Mouse (Mus musculus): ENCODE data around the gene Snd1. TPM values are rescaled to one million over a fixed set of nuclear protein-coding genes. Genes with fewer than 3 reads are reported as not detected.

Snd1 gene
- total RNA-seq, 2 experiments from 2014 or later = 76.7 to 77.9 TPM

- DNase-seq (ENCODE audit: extremely low spot score in 1 of 2, low spot score in 2 of 2) = no peak
- Histone ChIP-seq H3K27ac (no peak overlapping the region), H3K4me3 (no peak overlapping the region)
- intact Hi-C loops (cut with DNase I) = no loop called here
- no peak for TF ChIP-seq CTCF (IDR thresholded peaks at IDR 0.05)
Measured at GRCm38 (mm10) chr6:28586806-28587205, 111.9 kb downstream of the Snd1 start.

DNA sequence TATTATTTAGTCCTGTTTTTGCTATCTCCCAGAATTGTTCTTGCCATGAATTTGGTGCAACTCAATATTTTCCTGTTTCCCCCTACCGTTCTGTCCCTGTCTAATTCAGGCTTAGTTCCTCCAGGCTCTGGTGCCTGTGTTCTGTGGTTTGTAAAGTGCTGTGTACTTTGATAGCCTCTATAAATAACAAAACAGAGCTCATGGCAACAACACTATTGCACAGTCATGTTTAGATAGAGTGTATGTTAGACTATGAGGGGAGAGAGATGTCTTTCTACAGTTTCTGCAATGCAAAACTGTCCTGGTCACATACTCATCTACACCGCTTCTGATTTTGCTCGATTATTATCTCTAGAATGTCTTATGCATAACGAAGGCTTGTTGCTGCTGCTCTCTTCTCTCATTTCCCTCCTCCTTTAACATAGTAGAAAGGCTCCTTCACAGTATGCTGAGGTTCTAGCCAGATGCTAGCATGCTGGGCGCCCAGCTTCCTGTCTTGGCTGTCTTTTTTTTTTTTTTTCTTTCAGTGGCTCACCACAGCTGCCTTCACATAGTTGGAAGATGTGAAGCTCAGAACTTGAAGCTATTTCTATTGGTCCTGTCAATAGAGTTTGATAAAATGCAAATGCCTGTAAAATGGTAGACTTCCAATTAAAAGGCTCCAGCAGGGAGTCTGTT, 113.7 kb downstream of the Snd1 start:
- Histone ChIP-seq H3K27ac (no peak overlapping the region), H3K4me3 (no peak overlapping the region)
- no peak for DNase-seq (ENCODE audit: extremely low spot score in 1 of 2, low spot score in 2 of 2)
- TF ChIP-seq CTCF (IDR thresholded peaks at IDR 0.05) = no peak
- intact Hi-C loops (cut with DNase I) = no loop called here

- Histone ChIP-seq H3K27ac (peak overlapping the region; percentile 16; the same call in 1 of the 2 replicates), H3K4me3 (no peak overlapping the region)
- TF ChIP-seq CTCF (IDR thresholded peaks at IDR 0.05) = no peak
- intact Hi-C loops (cut with DNase I) = no loop called here
- DNase-seq (ENCODE audit: extremely low spot score in 1 of 2, low spot score in 2 of 2) = no peak
Measured at GRCm38 (mm10) chr6:28592323-28592893, 117.5 kb downstream of the Snd1 start.

- H3K27ac ChIP-seq = no peak overlapping the region
- intact Hi-C loops (cut with DNase I) = no loop called here
- TF ChIP-seq CTCF (IDR thresholded peaks at IDR 0.05) = no peak
- H3K4me3 ChIP-seq = no peak overlapping the region
- no peak for DNase-seq (ENCODE audit: extremely low spot score in 1 of 2, low spot score in 2 of 2)
Measured at GRCm38 (mm10) chr6:28593708-28594107, 118.8 kb downstream of the Snd1 start.

GRCm38 (mm10) chr6:28594759-28595158, 119.8 kb downstream of the Snd1 start:
- no peak overlapping the region for H3K4me3 ChIP-seq
- DNase-seq (ENCODE audit: extremely low spot score in 1 of 2, low spot score in 2 of 2) = no peak
- H3K27ac ChIP-seq = no peak overlapping the region
- intact Hi-C loops (cut with DNase I) = no loop called here
- no peak for TF ChIP-seq CTCF (IDR thresholded peaks at IDR 0.05)

GRCm38 (mm10) chr6:28595231-28595630, 120.3 kb downstream of the Snd1 start:
- intact Hi-C loops (cut with DNase I) = no loop called here
- Histone ChIP-seq H3K27ac (no peak overlapping the region), H3K4me3 (no peak overlapping the region)
- no peak for TF ChIP-seq CTCF (IDR thresholded peaks at IDR 0.05)
- DNase-seq (ENCODE audit: extremely low spot score in 1 of 2, low spot score in 2 of 2) = no peak

DNA sequence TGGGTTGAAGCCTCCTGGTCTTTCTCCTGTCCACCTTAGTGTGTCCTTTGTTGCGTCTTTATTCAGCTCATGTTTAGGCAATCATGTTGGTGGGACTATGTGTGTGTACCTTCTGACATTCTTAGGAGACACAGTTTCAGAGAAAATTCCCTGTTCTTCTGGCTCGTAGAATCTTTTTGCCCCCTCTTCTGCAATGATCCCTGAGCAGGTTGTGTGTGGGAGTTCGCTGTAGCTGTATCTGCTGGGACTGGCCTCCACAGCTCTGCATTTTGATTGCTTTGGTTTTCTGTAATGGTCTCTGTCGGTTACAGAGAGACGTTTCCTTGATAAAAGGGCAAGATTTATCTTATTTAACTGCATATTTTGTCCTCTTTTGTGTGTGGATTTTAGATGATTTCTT, 122.3 kb downstream of the Snd1 start:
- H3K4me3 ChIP-seq = no peak overlapping the region
- peak in 1 of 2 experiments; percentile 35 for DNase-seq (ENCODE audit: extremely low spot score in 1 of 2, low spot score in 2 of 2)
- intact Hi-C loops (cut with DNase I) = no loop called here
- no peak for TF ChIP-seq CTCF (IDR thresholded peaks at IDR 0.05)
- H3K27ac ChIP-seq = peak overlapping the region; percentile 61

- H3K4me3 ChIP-seq = no peak overlapping the region
- no peak overlapping the region for H3K27ac ChIP-seq
- intact Hi-C loops (cut with DNase I) = no loop called here
- no peak for TF ChIP-seq CTCF (IDR thresholded peaks at IDR 0.05)
- DNase-seq (ENCODE audit: extremely low spot score in 1 of 2, low spot score in 2 of 2) = no peak
Measured at GRCm38 (mm10) chr6:28599120-28599519, 124.2 kb downstream of the Snd1 start.

DNA sequence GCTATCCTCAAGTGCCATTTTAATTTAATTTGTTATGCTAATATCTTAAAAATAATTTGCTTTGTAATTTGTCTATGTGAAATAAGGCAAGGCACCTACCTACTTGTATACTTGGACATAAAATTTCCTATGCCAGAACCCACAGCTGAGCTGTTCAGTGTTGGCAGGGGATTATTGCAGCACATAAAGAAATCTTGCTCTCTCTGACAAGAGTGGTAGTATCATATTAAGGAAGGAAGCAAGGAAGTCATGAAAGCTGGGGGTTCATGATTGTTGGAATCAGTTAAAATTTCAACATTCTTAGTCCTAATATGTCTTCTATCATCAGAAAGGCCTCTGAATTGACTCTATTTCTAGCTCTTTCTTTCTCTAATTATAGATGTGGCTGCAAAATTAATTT, 125.5 kb downstream of the Snd1 start:
- no peak overlapping the region for H3K4me3 ChIP-seq
- intact Hi-C loops (cut with DNase I) = no loop called here

DNA sequence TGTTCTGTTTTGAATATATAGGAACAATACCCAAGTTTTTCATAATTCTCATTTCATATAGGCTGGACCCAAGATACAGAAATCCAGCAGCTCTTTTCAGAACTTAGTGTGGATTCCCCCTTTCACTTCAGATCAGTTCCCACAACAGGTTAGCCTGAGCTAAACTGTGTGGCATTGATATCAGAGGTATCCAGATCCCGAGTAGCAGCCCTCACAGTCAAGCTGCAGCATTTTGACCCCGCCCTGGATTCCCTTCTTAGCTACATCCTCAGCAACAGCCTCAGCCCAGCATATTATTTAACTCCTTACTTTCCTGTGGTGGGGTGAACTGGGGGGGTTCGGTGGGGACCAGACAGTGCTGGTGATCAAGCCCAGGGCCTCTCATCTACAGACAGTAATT, 128.5 kb downstream of the Snd1 start:
- intact Hi-C loops (cut with DNase I) = no loop called here
- Histone ChIP-seq H3K27ac (no peak overlapping the region), H3K4me3 (no peak overlapping the region)
- no peak for TF ChIP-seq CTCF (IDR thresholded peaks at IDR 0.05)
- DNase-seq (ENCODE audit: extremely low spot score in 1 of 2, low spot score in 2 of 2) = no peak

More for the DNA sequence above, 125.5 kb downstream of the Snd1 start:
- no peak for TF ChIP-seq CTCF (IDR thresholded peaks at IDR 0.05)
- no peak for DNase-seq (ENCODE audit: extremely low spot score in 1 of 2, low spot score in 2 of 2)
- no peak overlapping the region for H3K27ac ChIP-seq

DNA sequence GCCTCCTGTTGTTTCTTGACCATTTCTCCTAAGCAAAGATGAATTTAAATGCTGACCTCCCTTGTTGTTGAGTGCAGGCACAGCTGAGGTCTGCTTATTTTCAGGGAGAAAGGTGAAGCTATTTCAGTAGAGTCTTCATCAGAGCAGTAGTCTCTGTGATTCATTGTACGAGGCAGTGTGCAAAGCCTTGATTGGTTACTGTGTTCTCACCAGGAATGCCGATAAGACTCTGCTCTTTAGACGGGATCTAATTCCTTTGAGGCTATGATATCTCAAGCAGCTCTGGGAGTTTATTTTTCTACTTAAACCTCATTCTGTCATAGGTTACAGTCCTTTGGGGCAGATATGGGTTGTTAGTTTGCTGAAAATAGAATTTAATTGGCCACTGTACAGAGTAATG, 128.9 kb downstream of the Snd1 start:
- Histone ChIP-seq H3K4me3 (no peak overlapping the region), H3K27ac (no peak overlapping the region)
- intact Hi-C loops (cut with DNase I) = no loop called here
- DNase-seq (ENCODE audit: extremely low spot score in 1 of 2, low spot score in 2 of 2) = no peak
- TF ChIP-seq CTCF (IDR thresholded peaks at IDR 0.05) = no peak

DNA sequence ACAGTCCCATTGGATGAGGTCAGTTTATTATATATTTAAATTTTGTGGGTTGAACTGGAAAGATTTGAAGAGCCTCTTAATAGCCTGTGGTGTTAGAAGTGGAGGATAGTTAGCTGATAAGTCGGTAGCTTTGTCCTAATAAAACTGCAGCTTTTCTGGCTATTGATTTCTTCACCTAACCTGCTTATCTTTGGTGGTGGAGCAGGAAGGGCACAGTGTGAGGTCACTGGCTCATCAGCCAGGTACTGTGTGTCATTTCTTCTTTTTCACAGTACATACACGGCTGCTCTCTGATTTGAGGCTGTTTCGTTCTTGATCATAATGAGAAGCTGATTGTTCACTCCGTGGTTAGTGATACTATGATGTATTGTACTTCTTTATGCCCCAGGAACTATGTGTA, 134.4 kb downstream of the Snd1 start:
- intact Hi-C loops (cut with DNase I) = no loop called here
- DNase-seq (ENCODE audit: extremely low spot score in 1 of 2, low spot score in 2 of 2) = no peak
- Histone ChIP-seq H3K4me3 (no peak overlapping the region), H3K27ac (no peak overlapping the region)
- TF ChIP-seq CTCF (IDR thresholded peaks at IDR 0.05) = no peak

DNA sequence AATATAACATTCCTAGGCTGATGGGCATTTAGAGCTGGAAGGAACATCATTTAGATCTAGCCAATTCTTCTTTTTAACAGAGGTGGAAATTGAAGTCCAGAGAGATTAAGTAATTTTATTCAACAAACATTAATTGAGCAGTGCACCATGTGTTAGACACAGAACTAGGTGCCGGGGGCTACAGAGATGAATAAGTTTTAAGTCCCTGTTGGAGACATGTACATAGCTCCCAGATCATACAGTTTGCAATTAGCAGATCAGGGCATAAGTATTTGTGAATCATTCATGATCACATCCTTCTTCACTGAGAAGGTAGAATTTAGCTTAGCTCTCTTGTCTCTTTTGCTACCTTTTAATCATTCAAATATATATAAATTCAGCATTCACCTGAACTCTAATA, 135.2 kb downstream of the Snd1 start:
- Histone ChIP-seq H3K4me3 (no peak overlapping the region), H3K27ac (no peak overlapping the region)
- TF ChIP-seq CTCF (IDR thresholded peaks at IDR 0.05) = no peak
- DNase-seq (ENCODE audit: extremely low spot score in 1 of 2, low spot score in 2 of 2) = no peak
- intact Hi-C loops (cut with DNase I) = no loop called here

All from left cerebral cortex, adult 2 months (tissue).